Mouse (Mus musculus) testis, adult 2 months (tissue): ENCODE measurements at regions not wholly inside any gene's neighbourhood (a gene's known extent, or its start where the extent isn't known, plus 50 kb on each side); places are given as distances from the start of the nearest gene placed in this dataset.

Experiments
- CTCF ChIP-seq: fragments of 200-500 bp; IDR thresholded peaks from 2 replicates; pipeline ENCODE4 v1.5.1; 2012; ENCODE audit warnings: low read depth, mild to moderate bottlenecking, inconsistent platforms, low read length, moderate library complexity; ENCODE audit not compliant: control insufficient read depth, insufficient read depth, insufficient replicate concordance
- POLR2A ChIP-seq: fragments of 200-500 bp; IDR thresholded peaks from 2 replicates; pipeline ENCODE4 v1.6.1; 2012; ENCODE audit warnings: low read depth, mild to moderate bottlenecking, inconsistent platforms, low read length, moderate library complexity; ENCODE audit not compliant: control insufficient read depth

- TF ChIP-seq POLR2A (no peak), CTCF (no peak)
Measured at GRCm38 (mm10) chr9:118219696-118220095, 69.7 kb upstream of the Cmc1 start.
